Mouse (Mus musculus) ES-E14 (cell line): ENCODE data around the gene Zfp92. TPM values are rescaled to one million over a fixed set of nuclear protein-coding genes. Genes with fewer than 3 reads are reported as not detected.

ENCODE experiments used
- DNase-seq: peaks from one replicate; pipeline ENCODE4 v3.0.0-alpha.2; 2013; ENCODE audit warnings: low read depth, low spot score
- H3K27ac ChIP-seq: 2 replicates; pipeline ENCODE4 v1.5.1; 2012; ENCODE audit warnings: low read depth, mild to moderate bottlenecking, low read length, moderate library complexity, mixed read lengths; ENCODE audit not compliant: poor library complexity, insufficient read depth, severe bottlenecking
- H3K36me3 ChIP-seq: 2 replicates; pipeline ENCODE4 v1.6.1; 2012; ENCODE audit warnings: mild to moderate bottlenecking, low read length, moderate library complexity, mixed read lengths; ENCODE audit not compliant: control insufficient read depth, poor library complexity, insufficient read depth, severe bottlenecking
- H3K4me1 ChIP-seq, 2 experiments: fragments of 150-350 bp in 1 of 2; sonication (generic) in 1 of 2; 2 replicates each; pipeline ENCODE4 v1.6.1; 2012; ENCODE audit warnings: low read length in 2 of 2, mild to moderate bottlenecking in 1 of 2, mixed read lengths in 1 of 2; ENCODE audit not compliant: control insufficient read depth in 2 of 2, insufficient read depth in 2 of 2, poor library complexity in 1 of 2
- H3K4me3 ChIP-seq, 2 experiments: fragments of 150-350 bp in 1 of 2; sonication (generic) in 1 of 2; 2 replicates each; pipeline ENCODE4 v1.5.1; 2012; ENCODE audit warnings: low read length in 2 of 2, low read depth in 1 of 2, mild to moderate bottlenecking in 1 of 2, mixed read lengths in 1 of 2; ENCODE audit not compliant: insufficient read depth in 1 of 2, poor library complexity in 1 of 2, severe bottlenecking in 1 of 2
- H3K9ac ChIP-seq: 2 replicates; pipeline ENCODE4 v1.6.1; 2012; ENCODE audit warnings: low read depth, mild to moderate bottlenecking, low read length, mixed read lengths; ENCODE audit not compliant: poor library complexity, insufficient read depth, severe bottlenecking
- H3K9me3 ChIP-seq: fragments of 150-350 bp; sonication (generic); 2 replicates; pipeline ENCODE4 v1.6.1; 2012; ENCODE audit warnings: low read depth, mild to moderate bottlenecking, low read length; ENCODE audit not compliant: control insufficient read depth, insufficient read depth
- CHD2 ChIP-seq: IDR thresholded peaks from 2 replicates; pipeline ENCODE4 v1.6.1; 2014; ENCODE audit warnings: mild to moderate bottlenecking, low read depth, low read length, inconsistent platforms
- HCFC1 ChIP-seq: IDR thresholded peaks from 2 replicates; pipeline ENCODE4 v1.6.1; 2012; ENCODE audit warnings: low read length, inconsistent platforms, borderline replicate concordance; ENCODE audit not compliant: insufficient read depth
- MAFK ChIP-seq: IDR thresholded peaks from 2 replicates; pipeline ENCODE4 v1.6.1; 2014; ENCODE audit warnings: mild to moderate bottlenecking, low read depth, low read length, inconsistent platforms; ENCODE audit not compliant: insufficient read depth
- ZC3H11A ChIP-seq: IDR thresholded peaks from 2 replicates; pipeline ENCODE4 v1.6.1; 2012; ENCODE audit warnings: low read depth, mild to moderate bottlenecking, inconsistent platforms, low read length, borderline replicate concordance
- ZNF384 ChIP-seq: IDR thresholded peaks from 2 replicates; pipeline ENCODE4 v1.6.1; 2012; ENCODE audit warnings: low read depth, low read length, inconsistent platforms
- in situ Hi-C, 2 experiments: fragments of 600-800 bp; cut with MboI; formaldehyde crosslinking; loops; one replicate each; pipeline ENCODE4 v1.15.1; 2025; ENCODE audit warnings: low sequenced_read_pairs in 2 of 2, inconsistent platforms in 1 of 2; ENCODE audit not compliant: unreplicated experiment in 2 of 2
- total RNA-seq: library from RNA; depleted of rRNA; stranded (reverse); fragments of 300-350 nt; gene quantifications from 2 replicates; pipeline ENCODE4 v1.2.3, GENCODE M21; 2012

Gene Zfp92
- total RNA-seq, 1 experiment: 0.04 TPM

DNA sequence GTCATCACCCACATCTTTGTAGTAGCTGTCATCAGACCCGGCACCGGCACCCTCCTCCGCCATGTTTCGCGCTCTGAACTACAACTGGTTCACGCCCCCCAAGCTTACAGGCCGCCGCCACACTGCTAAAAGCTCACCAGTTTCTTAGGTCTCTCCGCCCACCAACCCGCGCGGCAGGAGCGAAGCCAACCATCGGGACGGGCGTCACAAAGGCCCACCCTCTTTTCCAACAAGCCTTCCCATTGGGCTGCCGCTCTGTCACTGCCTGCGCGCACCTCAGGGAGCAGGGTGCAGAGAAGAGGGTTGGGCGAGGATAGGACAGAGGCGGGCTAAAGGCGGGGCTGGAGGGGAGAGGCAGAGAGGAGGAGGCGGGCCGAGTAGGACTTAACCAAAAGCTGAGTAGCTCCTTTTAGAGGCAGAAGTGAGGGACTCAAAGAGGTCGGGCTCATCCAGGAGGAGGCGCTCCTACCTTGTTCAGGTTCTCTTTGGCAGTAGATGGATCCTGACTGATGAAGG is 48.0 kb downstream of the Zfp92 start, which contains the start of gene Haus7:
Gene Haus7, minus strand, starts transcription at position 168 of the 516 bp plus-strand sequence.
- Histone ChIP-seq H3K36me3 (no peaks in the 10 kb centered on the region), H3K4me3 (peak within 1 kb of the TSS; percentile 72 to 84), H3K4me1 (no peaks in the 10 kb centered on the region), H3K9me3 (no peaks in the 10 kb centered on the region), H3K9ac (peak within 1 kb of the TSS; percentile 63; the same call in 1 of the 2 replicates), H3K27ac (no peak within 1 kb of the TSS)
- in situ Hi-C loops: no loop called here
- TF ChIP-seq MAFK: no peak
- no peak for TF ChIP-seq ZNF384
- no peak for TF ChIP-seq ZC3H11A
- TF ChIP-seq HCFC1: no peak
- TF ChIP-seq CHD2: no peak
- peak; percentile 87 for DNase-seq

DNA sequence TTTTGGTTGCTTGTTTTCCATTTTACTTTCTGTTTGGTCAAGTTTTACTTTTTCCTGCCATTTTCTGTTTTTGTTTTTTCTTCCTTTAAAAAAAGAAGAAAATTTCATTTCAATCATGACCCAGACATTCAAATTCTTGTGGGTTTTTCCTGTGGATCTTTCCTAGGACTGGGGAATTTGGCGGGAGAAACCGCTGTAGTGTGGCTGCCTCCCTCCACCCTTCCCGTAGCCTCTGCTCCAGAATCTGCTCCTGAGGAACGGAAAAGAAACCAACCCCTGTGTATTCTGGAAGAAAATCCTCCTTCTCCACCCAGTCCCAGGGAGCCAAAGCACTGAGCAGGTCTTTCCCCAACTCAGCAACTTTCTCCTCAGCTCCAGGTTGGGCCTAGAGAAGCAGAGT is 49.9 kb downstream of the Zfp92 start:
- DNase-seq: no peak
- Histone ChIP-seq H3K4me3 (no peak overlapping the region), H3K4me1 (no peaks in the 10 kb centered on the region), H3K27ac (no peak overlapping the region), H3K9me3 (no peaks in the 10 kb centered on the region), H3K36me3 (no peaks in the 10 kb centered on the region), H3K9ac (no peak overlapping the region)
- in situ Hi-C loops: no loop called here
- TF ChIP-seq MAFK (no peak), CHD2 (no peak), ZNF384 (no peak), HCFC1 (no peak), ZC3H11A (no peak)

GRCm38 (mm10) chrX:73465483-73466186 is 54.7 kb downstream of the Zfp92 start:
- Histone ChIP-seq H3K4me3 (no peak overlapping the region), H3K9ac (no peak overlapping the region), H3K9me3 (no peaks in the 10 kb centered on the region), H3K36me3 (no peaks in the 10 kb centered on the region), H3K27ac (no peak overlapping the region), H3K4me1 (no peaks in the 10 kb centered on the region)
- TF ChIP-seq MAFK: no peak
- in situ Hi-C loops: no loop called here
- DNase-seq: no peak

DNA sequence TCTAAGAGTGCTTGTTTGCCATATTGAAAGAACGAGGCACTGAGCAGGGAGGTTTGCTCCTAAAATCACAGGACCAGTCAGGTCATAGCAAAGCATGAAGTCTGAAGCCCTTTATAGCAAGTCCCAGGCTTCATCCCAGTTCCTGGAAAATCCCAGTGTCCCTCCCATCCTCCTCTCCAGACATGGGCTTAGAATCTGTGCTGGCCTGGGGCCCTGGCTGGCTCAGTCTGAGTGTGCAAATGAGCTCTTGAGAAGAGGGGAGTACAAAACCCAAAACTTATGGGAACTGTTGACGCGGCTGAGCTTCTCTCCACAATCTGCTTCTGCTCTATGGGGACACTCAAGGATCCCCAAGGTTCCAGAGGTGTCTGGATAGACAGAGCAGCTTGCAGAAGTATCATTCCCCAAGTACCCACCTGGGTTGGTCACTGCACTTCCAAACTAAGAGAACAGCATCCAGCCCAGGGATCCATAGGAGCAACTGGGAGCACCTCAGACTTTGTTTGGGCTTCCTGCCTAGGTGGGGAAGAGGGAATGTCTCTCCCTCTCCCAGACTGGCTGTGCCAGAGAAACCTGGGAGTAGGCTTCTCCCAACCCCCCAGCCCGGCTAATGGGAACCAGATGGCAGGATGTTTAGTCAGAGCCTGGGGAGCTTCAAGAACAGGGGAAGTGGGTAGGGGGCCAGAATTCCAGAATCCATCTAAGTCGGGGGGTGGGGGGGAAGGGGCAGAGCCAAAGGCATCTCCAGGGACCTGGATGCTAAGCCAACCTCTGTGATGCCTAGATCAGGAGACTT is 56.7 kb downstream of the Zfp92 start:
- Histone ChIP-seq H3K4me1 (no peaks in the 10 kb centered on the region), H3K27ac (no peak overlapping the region), H3K36me3 (no peaks in the 10 kb centered on the region), H3K9ac (no peak overlapping the region), H3K4me3 (no peak overlapping the region), H3K9me3 (no peaks in the 10 kb centered on the region)
- in situ Hi-C loops: no loop called here
- TF ChIP-seq ZC3H11A: no peak
- TF ChIP-seq CHD2: no peak
- TF ChIP-seq ZNF384: no peak
- no peak for TF ChIP-seq MAFK
- TF ChIP-seq HCFC1: no peak
- DNase-seq: no peak
